Mouse (Mus musculus) myocyte (in vitro differentiated cells): ENCODE data around the gene Efna1. TPM values are rescaled to one million over a fixed set of nuclear protein-coding genes. Genes with fewer than 3 reads are reported as not detected.

Experiments used
- H3K27me3 ChIP-seq: one replicate; pipeline ENCODE4 v1.6.1; 2011; ENCODE audit not compliant: control insufficient read depth, insufficient read depth, insufficient read length
- H3K36me3 ChIP-seq: one replicate; pipeline ENCODE4 v1.6.1; 2011; ENCODE audit not compliant: control insufficient read depth, insufficient read depth
- H3K4me2 ChIP-seq: one replicate; pipeline ENCODE4 v1.6.1; 2011; ENCODE audit warnings: low read depth, control low read depth
- H3K4me3 ChIP-seq: one replicate; pipeline ENCODE4 v1.5.1; 2011; ENCODE audit warnings: mild to moderate bottlenecking, control low read depth, moderate library complexity
- H3K79me2 ChIP-seq: one replicate; pipeline ENCODE4 v1.6.1; 2011; ENCODE audit not compliant: control insufficient read depth, insufficient read depth
- H3ac ChIP-seq: one replicate; pipeline ENCODE4 v1.6.1; 2011; ENCODE audit not compliant: control insufficient read depth, insufficient read length
- CEBPB ChIP-seq: IDR thresholded peaks from 2 replicates; pipeline ENCODE4 v1.6.1; 2011; ENCODE audit warnings: mild to moderate bottlenecking, moderate library complexity; ENCODE audit not compliant: poor library complexity, insufficient read depth, severe bottlenecking
- E2F4 ChIP-seq: IDR thresholded peaks from one replicate; pipeline ENCODE4 v1.6.1; 2011; ENCODE audit warnings: mild to moderate bottlenecking, control low read depth, moderate library complexity; ENCODE audit not compliant: insufficient read depth
- MAX ChIP-seq: IDR thresholded peaks from one replicate; pipeline ENCODE4 v1.6.1; 2011; ENCODE audit warnings: low read depth, mild to moderate bottlenecking, control low read depth
- MYOD1 ChIP-seq, 3 experiments: IDR thresholded peaks; one replicate each; pipeline ENCODE4 v1.6.1; 2011; ENCODE audit warnings: control low read depth in 2 of 3, low read depth in 2 of 3, mild to moderate bottlenecking in 2 of 3, moderate library complexity in 1 of 3; ENCODE audit not compliant: insufficient read length in 2 of 3, control insufficient read depth in 1 of 3
- MYOG ChIP-seq, 3 experiments: IDR thresholded peaks; one replicate each; pipeline ENCODE4 v1.6.1; 2011; ENCODE audit warnings: control low read depth in 2 of 3, low read depth in 2 of 3, mild to moderate bottlenecking in 2 of 3; ENCODE audit not compliant: insufficient read length in 2 of 3, control insufficient read depth in 1 of 3, insufficient read depth in 1 of 3
- POLR2A ChIP-seq: IDR thresholded peaks from one replicate; pipeline ENCODE4 v1.6.1; 2011; ENCODE audit warnings: low read depth, mild to moderate bottlenecking, control low read depth, moderate library complexity; ENCODE audit not compliant: insufficient read length
- POLR2AphosphoS2 ChIP-seq: IDR thresholded peaks from one replicate; pipeline ENCODE4 v1.6.1; 2011; ENCODE audit warnings: low read depth, control low read depth; ENCODE audit not compliant: insufficient read length
- REST ChIP-seq: IDR thresholded peaks from one replicate; pipeline ENCODE4 v1.6.1; 2011; ENCODE audit warnings: mild to moderate bottlenecking, control low read depth, moderate library complexity; ENCODE audit not compliant: insufficient read depth, insufficient read length
- SRF ChIP-seq: IDR thresholded peaks from one replicate; pipeline ENCODE4 v1.6.1; 2011; ENCODE audit warnings: low read depth; ENCODE audit not compliant: control insufficient read depth, insufficient read length
- TCF12 ChIP-seq: IDR thresholded peaks from one replicate; pipeline ENCODE4 v1.6.1; 2011; ENCODE audit warnings: mild to moderate bottlenecking, control low read depth; ENCODE audit not compliant: poor library complexity, insufficient read depth, severe bottlenecking
- TCF3 ChIP-seq: IDR thresholded peaks from one replicate; pipeline ENCODE4 v1.6.1; 2011; ENCODE audit warnings: low read depth, control low read depth; ENCODE audit not compliant: insufficient read length
- USF1 ChIP-seq: IDR thresholded peaks from one replicate; pipeline ENCODE4 v1.6.1; 2011; ENCODE audit warnings: low read depth, mild to moderate bottlenecking, control low read depth, moderate library complexity
- polyA plus RNA-seq: library from polyadenylated mRNA; unstranded; fragments of >200 nt; fragmentation: generic; extraction: Trizol; gene quantifications from one replicate; pipeline ENCODE4 v1.2.1, GENCODE M21; 2012; ENCODE audit warnings: missing spikeins

Efna1 gene
- polyA plus RNA-seq, 1 experiment, result 8.2 TPM

DNA sequence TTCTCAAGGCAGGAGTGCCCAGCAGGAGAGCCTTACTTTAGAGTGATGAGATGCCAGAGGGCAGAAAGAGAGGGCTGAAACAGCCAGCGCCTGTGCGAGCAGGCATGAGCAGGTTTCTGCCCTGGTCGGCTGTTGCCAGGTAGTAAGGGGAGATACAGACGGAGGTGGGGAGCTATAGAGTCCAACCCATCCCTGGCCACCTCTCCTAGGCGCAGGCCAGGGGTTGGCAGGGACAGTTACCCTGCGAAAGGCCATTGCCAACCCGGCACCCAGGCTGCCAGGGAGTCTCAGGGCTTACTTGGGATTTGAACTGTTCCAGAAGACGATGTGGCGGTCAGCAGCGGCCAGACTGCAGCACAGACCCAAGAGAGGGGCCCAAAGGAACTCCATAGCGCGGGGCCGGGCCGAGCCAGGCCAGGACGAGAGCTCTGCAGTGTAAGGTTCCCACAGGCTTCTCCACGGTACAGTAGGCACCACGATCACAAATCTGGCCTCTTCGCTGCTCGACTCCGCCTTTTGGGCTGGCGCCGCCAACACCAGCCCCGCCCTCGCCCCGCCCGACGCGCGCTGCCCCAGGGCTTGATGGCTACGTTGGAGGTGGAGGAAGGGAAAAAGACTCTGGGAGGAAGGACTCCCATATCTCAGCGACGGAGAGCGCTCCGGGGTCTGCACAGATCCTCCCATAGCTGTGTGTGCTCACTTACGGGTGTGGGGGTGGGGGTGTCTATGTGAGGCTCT lies 1.6 kb downstream of the Efna1 start:
- peak overlapping the region; percentile 59 for H3K4me3 ChIP-seq
- H3K36me3 ChIP-seq, result peaks cover 6% of the 10 kb centered on the region
- peak overlapping the region; percentile 93 for H3K4me2 ChIP-seq
- TF ChIP-seq POLR2A (peak; percentile 97), MYOD1 (IDR thresholded peaks at IDR 0.05; ENCODE audit: control insufficient read depth in 1 of 3, insufficient read length in 2 of 3, low read depth in 2 of 3) (no peak), POLR2AphosphoS2 (peak; percentile 96)
- no peaks in the 10 kb centered on the region for H3K27me3 ChIP-seq
- H3K79me2 ChIP-seq, result no peaks in the 10 kb centered on the region
- peak overlapping the region; percentile 13 for H3ac ChIP-seq

DNA sequence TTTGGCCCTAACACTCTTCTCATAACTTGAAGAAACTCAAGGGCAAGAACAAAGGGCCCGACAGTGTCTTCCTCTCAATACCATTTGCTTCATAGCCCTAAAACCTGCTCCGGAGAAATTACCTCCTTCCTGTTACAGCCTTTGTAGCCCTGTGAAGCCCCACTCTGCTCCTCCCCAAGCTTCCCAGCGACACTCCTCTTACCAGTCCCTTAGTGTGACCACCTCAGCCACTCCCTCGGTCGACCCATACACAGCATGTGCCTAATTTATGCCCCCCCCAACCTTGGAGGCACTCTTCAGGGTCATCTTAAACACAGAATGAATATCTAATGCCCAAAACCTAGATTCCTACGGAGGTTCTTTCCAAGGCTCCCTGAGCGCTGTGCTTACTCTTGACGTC lies 2.3 kb downstream of the Efna1 start:
- Histone ChIP-seq H3K79me2 (no peaks in the 10 kb centered on the region), H3K4me2 (peak overlapping the region; percentile 93), H3ac (peak overlapping the region; percentile 13), H3K27me3 (no peaks in the 10 kb centered on the region), H3K36me3 (peaks cover 6% of the 10 kb centered on the region), H3K4me3 (peak overlapping the region; percentile 59)
- no peak for TF ChIP-seq CEBPB
- TF ChIP-seq TCF12, result no peak
- no peak for TF ChIP-seq TCF3
- no peak for TF ChIP-seq E2F4
- TF ChIP-seq SRF, result no peak
- TF ChIP-seq MAX, result no peak
- no peak for TF ChIP-seq REST
- TF ChIP-seq MYOD1 (IDR thresholded peaks at IDR 0.05; ENCODE audit: control insufficient read depth in 1 of 3, insufficient read length in 2 of 3, low read depth in 2 of 3), result no peak
- TF ChIP-seq POLR2A, result no peak
- no peak for TF ChIP-seq POLR2AphosphoS2
- no peak for TF ChIP-seq MYOG (IDR thresholded peaks at IDR 0.05; ENCODE audit: control insufficient read depth in 1 of 3, insufficient read depth in 1 of 3, insufficient read length in 2 of 3, low read depth in 2 of 3)
- TF ChIP-seq USF1, result no peak

DNA sequence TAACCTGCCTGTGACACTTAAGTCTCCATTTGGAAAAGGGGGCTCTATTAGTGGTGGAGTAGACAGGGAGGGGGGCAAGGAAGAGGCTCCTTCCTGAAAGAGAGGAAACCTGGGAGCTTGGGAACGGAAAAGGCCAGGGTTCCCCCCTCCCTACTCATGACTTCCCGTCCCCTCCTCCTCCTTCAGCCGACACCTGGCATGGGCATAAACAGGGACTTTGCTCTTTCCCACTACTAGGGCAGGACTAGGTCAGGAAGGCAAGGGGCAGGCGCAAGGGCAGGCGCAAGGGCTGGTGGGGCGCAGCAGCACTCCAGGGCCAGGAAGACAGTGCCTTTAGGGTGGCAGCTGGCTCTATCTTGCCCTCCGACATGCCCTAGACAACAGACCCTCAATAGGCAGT lies 2.8 kb downstream of the Efna1 start:
- Histone ChIP-seq H3K4me2 (peak overlapping the region; percentile 93), H3K36me3 (peaks cover 6% of the 10 kb centered on the region), H3K4me3 (peak overlapping the region; percentile 59), H3K79me2 (no peaks in the 10 kb centered on the region), H3ac (peak overlapping the region; percentile 13), H3K27me3 (no peaks in the 10 kb centered on the region)
- no peak for TF ChIP-seq USF1
- TF ChIP-seq TCF3, result no peak
- TF ChIP-seq SRF, result no peak
- TF ChIP-seq MYOG (IDR thresholded peaks at IDR 0.05; ENCODE audit: control insufficient read depth in 1 of 3, insufficient read depth in 1 of 3, insufficient read length in 2 of 3, low read depth in 2 of 3), result peak in 1 of 3 experiments; percentile 25
- no peak for TF ChIP-seq TCF12
- TF ChIP-seq POLR2A, result peak; percentile 33
- TF ChIP-seq CEBPB, result no peak
- no peak for TF ChIP-seq POLR2AphosphoS2

DNA sequence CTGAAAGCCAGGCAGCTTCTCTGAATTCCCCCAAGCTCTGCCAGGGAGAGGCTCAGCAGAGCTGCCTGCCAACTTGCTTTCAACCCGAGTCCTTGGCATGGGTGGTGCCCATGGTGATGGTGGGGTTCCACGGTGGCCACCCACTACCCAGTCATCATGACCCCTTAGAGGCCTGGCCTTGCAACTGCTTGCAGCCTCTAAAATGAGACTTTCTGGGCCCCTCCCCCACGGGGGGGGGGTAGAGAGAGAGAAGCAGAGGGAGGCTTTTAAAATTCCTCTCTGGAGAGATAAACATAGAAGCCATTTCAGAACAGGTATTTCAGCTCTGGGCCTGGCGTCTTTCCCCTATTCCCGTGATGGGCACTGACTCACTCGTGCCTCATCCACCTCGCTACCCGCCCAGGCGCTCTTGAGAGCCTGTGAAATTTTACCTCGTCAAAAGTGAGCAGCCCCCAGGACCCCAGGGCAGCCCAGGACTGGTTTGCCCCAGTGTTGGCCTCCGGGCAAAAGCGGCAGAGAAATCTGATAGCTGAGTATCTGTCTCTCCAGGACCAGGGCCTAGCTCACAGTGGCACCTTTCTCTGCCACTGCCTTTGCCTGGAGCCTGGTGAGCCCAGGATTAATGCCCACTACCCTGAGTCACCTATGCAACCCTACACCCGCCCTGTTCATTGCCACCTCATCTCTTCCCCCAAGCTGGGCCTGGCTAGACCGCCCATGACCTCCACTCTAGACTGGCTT lies 3.5 kb downstream of the Efna1 start:
- Histone ChIP-seq H3K79me2 (no peaks in the 10 kb centered on the region), H3K27me3 (no peaks in the 10 kb centered on the region), H3ac (peak overlapping the region; percentile 13), H3K4me3 (peak overlapping the region; percentile 59), H3K4me2 (peak overlapping the region; percentile 93), H3K36me3 (peaks cover 6% of the 10 kb centered on the region)
- TF ChIP-seq POLR2AphosphoS2 (no peak), MYOD1 (IDR thresholded peaks at IDR 0.05; ENCODE audit: control insufficient read depth in 1 of 3, insufficient read length in 2 of 3, low read depth in 2 of 3) (no peak), REST (no peak), MAX (no peak), POLR2A (no peak), TCF3 (no peak), MYOG (IDR thresholded peaks at IDR 0.05; ENCODE audit: control insufficient read depth in 1 of 3, insufficient read depth in 1 of 3, insufficient read length in 2 of 3, low read depth in 2 of 3) (no peak), E2F4 (no peak), TCF12 (no peak), CEBPB (no peak)

DNA sequence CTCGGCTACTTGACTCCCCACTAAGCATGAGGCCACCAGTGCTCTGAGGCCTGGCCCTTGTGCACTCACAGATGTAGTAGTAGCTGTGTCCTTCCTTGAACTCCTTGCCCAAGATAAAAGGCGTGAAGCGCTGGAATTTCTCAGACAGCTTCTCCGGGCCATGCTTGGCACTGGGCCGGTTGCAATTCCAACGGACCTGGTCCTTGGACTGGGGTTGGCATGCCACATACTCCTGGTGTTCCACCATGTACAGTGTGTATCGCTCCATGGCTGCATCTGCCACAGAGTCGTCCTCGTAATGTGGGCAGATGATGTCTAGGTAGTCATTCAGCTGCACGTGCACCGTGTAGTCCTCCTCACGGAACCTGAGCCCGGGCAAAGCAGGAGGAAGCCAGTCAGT lies 4.9 kb downstream of the Efna1 start:
- Histone ChIP-seq H3K36me3 (peaks cover 6% of the 10 kb centered on the region), H3K27me3 (no peaks in the 10 kb centered on the region), H3ac (no peak overlapping the region), H3K4me2 (no peak overlapping the region), H3K4me3 (no peak overlapping the region), H3K79me2 (no peaks in the 10 kb centered on the region)
- TF ChIP-seq REST (no peak), SRF (no peak), E2F4 (no peak), POLR2A (no peak), MYOG (IDR thresholded peaks at IDR 0.05; ENCODE audit: control insufficient read depth in 1 of 3, insufficient read depth in 1 of 3, insufficient read length in 2 of 3, low read depth in 2 of 3) (no peak), CEBPB (no peak), TCF3 (no peak), TCF12 (no peak), USF1 (no peak), MYOD1 (IDR thresholded peaks at IDR 0.05; ENCODE audit: control insufficient read depth in 1 of 3, insufficient read length in 2 of 3, low read depth in 2 of 3) (no peak), POLR2AphosphoS2 (no peak), MAX (no peak)
